Mouse (Mus musculus) limb, embryonic 15.5 days (tissue): Measurements from ENCODE around the gene Nynrin. TPM values are rescaled to one million over a fixed set of nuclear protein-coding genes. Genes with fewer than 3 reads are reported as not detected.
A peak's percentile ranks its signal among the peaks of the same experiment; 100 is the strongest.

Experiments used
- ATAC-seq: fragments of 200-750 bp; cut with Nextera tagmentation; 2 replicates; pipeline ENCODE4 v1.8.0; 2017; ENCODE audit warnings: low read depth, moderate TSS enrichment; ENCODE audit not compliant: insufficient number of reproducible peaks, low FRiP score, low TSS enrichment
- H3K27ac ChIP-seq: fragments of 300-500 bp; sonication (generic); 2 replicates; pipeline ENCODE4 v1.5.1; 2015; ENCODE audit warnings: moderate library complexity, mild to moderate bottlenecking, inconsistent platforms
- H3K27me3 ChIP-seq: fragments of 300-500 bp; sonication (generic); 2 replicates; pipeline ENCODE4 v1.6.1; 2015; ENCODE audit warnings: inconsistent platforms
- H3K36me3 ChIP-seq: fragments of 300-500 bp; sonication (generic); 2 replicates; pipeline ENCODE4 v1.6.1; 2015; ENCODE audit warnings: inconsistent platforms
- H3K4me1 ChIP-seq: fragments of 300-500 bp; sonication (generic); 2 replicates; pipeline ENCODE4 v1.6.1; 2015; ENCODE audit warnings: inconsistent platforms
- H3K4me2 ChIP-seq: fragments of 300-500 bp; sonication (generic); 2 replicates; pipeline ENCODE4 v1.6.1; 2015; ENCODE audit warnings: mild to moderate bottlenecking, inconsistent platforms
- H3K4me3 ChIP-seq: fragments of 300-500 bp; sonication (generic); 2 replicates; pipeline ENCODE4 v1.5.1; 2015; ENCODE audit warnings: mild to moderate bottlenecking, inconsistent platforms
- H3K9ac ChIP-seq: fragments of 300-500 bp; sonication (generic); 2 replicates; pipeline ENCODE4 v1.6.1; 2015; ENCODE audit warnings: inconsistent platforms
- H3K9me3 ChIP-seq: fragments of 300-500 bp; sonication (generic); 2 replicates; pipeline ENCODE4 v1.6.1; 2016; ENCODE audit warnings: inconsistent platforms
- WGBS: fragments of 180-500 bp; shearing (Covaris S2); methylation state at CpG from one replicate; pipeline ENCODE4 v1.1.7; 2015; 5-methylcytosine and 5-hydroxymethylcytosine counted together
- polyA plus RNA-seq: library from polyadenylated mRNA; unstranded; fragments of >200 nt; fragmentation: Nextera tagmentation; extraction: Ambion mirVana; gene quantifications from 2 replicates; pipeline ENCODE4 v1.2.1, GENCODE M21; 2015

Gene Nynrin
- 21.6 and 25.5 TPM in 2 replicates for polyA plus RNA-seq

DNA sequence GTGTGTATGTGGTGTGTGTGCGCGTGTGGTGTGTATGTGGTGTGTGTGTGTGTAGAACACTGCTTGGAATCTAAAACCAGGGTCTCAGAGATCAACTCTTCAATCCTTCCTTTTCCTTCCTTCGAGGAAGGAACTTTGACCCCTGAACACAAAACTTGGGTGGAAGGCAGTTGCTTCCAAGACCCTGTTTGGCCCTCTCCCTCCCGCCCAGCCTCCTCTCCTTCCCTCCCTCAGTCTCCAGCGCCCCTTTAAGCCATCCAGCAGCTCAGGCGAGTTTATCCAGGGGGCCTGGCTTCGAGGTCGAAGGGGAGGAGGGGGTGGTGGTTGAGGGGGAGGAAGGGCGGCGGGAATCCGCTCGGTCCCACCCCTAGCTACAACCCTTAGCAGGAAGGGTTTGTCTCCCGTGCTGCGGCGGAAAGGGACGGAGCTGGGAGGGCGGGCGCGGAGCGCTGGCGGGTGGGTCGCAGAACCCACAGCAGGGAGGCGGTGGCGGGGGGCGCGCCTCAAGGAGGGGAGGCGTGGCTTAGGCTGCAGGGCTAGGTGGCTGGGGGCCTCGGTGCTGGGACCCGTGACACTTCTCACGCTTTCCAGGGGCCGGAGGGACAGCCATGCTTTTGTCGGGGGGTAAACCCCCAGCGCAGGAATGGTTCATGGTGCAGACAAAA lies at the start of gene Nynrin:
Gene Nynrin (plus strand): TSS at position 390 of the 665 bp plus-strand sequence.
- H3K4me1 ChIP-seq = peaks cover 53% of the 10 kb centered on the region
- peak within 1 kb of the TSS; percentile 76 for H3K4me2 ChIP-seq
- WGBS = under 1% methylated on average over 32 of the region's 33 CpGs
- no peaks in the 10 kb centered on the region for H3K9me3 ChIP-seq
- peak within 1 kb of the TSS; percentile 73 for H3K9ac ChIP-seq
- peaks cover 5% of the 10 kb centered on the region; the same call in 1 of the 2 replicates for H3K36me3 ChIP-seq
- H3K4me3 ChIP-seq = peak within 1 kb of the TSS; percentile 74
- no peaks in the 10 kb centered on the region for H3K27me3 ChIP-seq
- peak within 1 kb of the TSS; percentile 97 for H3K27ac ChIP-seq
- peak; percentile 93 for ATAC-seq

DNA sequence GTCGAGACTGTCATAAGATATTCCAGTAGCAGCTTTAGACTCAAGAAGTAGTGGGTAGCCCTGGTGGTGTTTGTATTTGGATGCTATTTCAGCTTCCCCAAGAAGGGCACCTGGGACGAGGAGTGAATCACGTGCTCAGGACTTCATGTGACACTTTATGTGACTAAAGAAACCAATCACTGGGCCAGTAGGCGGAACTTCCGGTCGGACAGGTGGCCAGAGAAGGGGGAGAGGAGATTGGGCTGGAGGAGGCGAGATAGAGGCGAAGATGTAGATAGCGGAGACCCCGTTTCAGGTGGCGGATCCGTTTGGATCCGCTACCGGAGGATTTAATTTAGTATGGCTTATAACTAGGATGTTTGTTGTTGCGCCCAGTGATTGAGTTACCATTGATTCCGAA lies 38.9 kb upstream of the Nynrin start:
- Histone ChIP-seq H3K4me1 (peaks cover 5% of the 10 kb centered on the region; the same call in 1 of the 2 replicates), H3K36me3 (no peaks in the 10 kb centered on the region), H3K4me3 (peak overlapping the region; percentile 43), H3K27ac (no peak overlapping the region; the same call in 1 of the 2 replicates), H3K27me3 (no peaks in the 10 kb centered on the region), H3K9me3 (no peaks in the 10 kb centered on the region), H3K4me2 (peak overlapping the region; percentile 50), H3K9ac (peak overlapping the region; percentile 8; the same call in 1 of the 2 replicates)
- 15% methylated on average over 16 of the region's 16 CpGs for WGBS
- ATAC-seq = no peak

DNA sequence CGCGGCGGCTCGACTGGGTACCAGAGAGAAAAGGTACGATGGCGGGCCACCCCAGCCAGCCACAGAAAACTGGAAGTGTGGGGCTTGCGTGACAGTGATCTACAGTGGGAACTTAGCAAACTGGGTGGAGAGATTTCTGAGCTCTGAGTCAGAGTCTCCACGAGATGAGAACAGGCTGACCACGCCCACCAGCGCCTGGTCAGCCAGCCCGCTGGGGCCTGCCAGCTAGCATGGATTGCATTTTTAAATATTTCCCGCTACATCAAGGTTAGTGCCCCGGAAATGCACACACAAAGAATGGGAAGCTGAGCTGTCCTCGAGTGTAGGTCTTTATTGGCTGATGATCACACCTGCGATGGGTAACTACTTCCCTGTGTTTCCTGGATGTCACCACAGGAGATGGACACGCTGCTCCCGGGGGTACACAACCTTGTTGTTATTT lies 38.5 kb upstream of the Nynrin start:
- Histone ChIP-seq H3K36me3 (no peaks in the 10 kb centered on the region), H3K27ac (no peak overlapping the region; the same call in 1 of the 2 replicates), H3K9ac (peak overlapping the region; percentile 8; the same call in 1 of the 2 replicates), H3K27me3 (no peaks in the 10 kb centered on the region), H3K4me2 (peak overlapping the region; percentile 50), H3K4me1 (peaks cover 5% of the 10 kb centered on the region; the same call in 1 of the 2 replicates), H3K9me3 (no peaks in the 10 kb centered on the region), H3K4me3 (peak overlapping the region; percentile 43)
- 25% methylated on average over 17 of the region's 17 CpGs for WGBS
- ATAC-seq = no peak

DNA sequence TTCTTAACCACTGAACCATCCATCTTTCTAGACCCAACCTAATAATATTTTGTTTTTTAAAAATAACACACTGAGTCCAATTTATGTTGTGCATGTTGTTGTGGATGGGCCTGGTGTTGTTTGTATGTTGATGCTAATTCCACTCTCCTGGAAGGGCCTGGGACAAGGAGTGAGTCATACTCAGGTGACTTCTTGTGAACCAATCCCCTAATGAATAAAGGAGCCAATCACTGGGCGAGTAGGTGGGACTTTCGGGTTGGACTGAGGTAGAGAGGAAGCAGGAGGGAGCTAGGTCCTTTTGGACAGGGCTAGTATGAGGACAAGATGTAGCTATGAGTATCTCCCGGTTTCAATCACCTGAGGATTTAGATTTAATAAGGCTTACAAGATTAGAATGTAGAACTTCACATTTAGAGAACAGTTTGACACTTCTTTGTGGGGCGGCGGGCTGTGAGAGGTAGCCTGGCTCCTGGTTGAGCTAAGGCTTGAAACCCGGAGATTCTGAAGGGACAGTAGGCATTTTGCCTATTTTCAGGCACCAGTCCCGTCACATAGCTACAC lies 33.9 kb upstream of the Nynrin start:
- Histone ChIP-seq H3K4me3 (no peak overlapping the region), H3K27me3 (no peaks in the 10 kb centered on the region), H3K27ac (no peak overlapping the region), H3K4me1 (peaks cover 19% of the 10 kb centered on the region), H3K9me3 (no peaks in the 10 kb centered on the region), H3K4me2 (no peak overlapping the region), H3K9ac (no peak overlapping the region), H3K36me3 (no peaks in the 10 kb centered on the region)
- no peak for ATAC-seq
- 77% methylated on average over 7 of the region's 7 CpGs for WGBS

DNA sequence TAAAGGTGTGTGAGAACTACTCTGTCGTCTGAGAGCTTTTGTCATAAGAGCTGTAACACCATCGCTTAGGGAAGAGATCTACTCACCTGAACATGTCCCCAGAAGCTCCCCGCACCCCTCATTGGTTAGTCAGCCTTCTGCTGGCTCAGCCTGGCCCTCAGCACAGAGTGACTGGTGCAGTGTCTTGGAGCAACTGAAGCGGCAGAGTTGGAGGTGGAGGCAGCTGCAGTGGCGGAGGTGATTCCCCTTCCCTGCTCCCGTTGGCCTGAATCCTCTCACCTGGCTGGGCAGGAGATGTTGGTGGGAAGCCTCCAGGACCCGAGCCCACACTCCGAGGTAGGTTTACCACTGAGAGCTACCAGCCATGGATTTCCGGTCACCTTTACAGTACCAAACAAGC lies 33.2 kb upstream of the Nynrin start:
- Histone ChIP-seq H3K9me3 (no peaks in the 10 kb centered on the region), H3K36me3 (no peaks in the 10 kb centered on the region), H3K9ac (no peak overlapping the region), H3K27me3 (no peaks in the 10 kb centered on the region), H3K4me1 (peaks cover 14% of the 10 kb centered on the region), H3K4me3 (no peak overlapping the region), H3K4me2 (no peak overlapping the region), H3K27ac (no peak overlapping the region)
- ATAC-seq = no peak
- 81% methylated on average over 9 of the region's 9 CpGs for WGBS

DNA sequence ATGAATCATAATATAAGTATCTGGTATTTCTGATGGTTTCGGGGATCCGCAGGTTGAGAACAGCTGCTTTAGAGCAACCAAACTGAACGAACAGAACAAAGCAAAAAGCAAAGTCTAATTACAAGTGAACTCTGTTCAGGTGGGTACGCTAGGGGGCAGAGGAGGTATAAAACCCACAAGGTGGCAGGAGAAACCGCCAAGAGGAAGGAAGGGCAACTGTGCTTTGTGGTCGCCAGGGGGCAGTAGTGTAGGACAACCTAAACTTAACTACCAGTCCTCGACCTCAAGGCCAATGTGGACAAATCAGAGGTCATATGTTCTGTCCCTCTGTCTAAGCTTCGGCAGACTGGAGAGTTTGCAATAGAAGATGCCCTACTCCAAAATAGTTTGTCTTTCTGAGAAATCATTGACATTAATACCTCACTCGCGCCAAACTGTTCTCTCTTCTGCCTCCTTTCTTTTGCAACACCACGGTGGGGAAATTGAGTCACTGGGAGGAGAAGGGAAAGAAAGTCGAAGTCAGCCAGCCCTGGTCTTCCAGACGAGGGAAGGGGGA lies 31.3 kb upstream of the Nynrin start:
- 0 out of 2 replicates have a peak, but pooled peaks cover 6% of the 10 kb centered on the region for H3K36me3 ChIP-seq
- H3K4me3 ChIP-seq = peak overlapping the region; percentile 72
- peak overlapping the region; percentile 75 for H3K4me2 ChIP-seq
- 2% methylated on average over 13 of the region's 13 CpGs for WGBS
- H3K27me3 ChIP-seq = no peaks in the 10 kb centered on the region
- H3K9ac ChIP-seq = peak overlapping the region; percentile 63
- peak overlapping the region; percentile 99 for H3K27ac ChIP-seq
- no peak for ATAC-seq
- peaks cover 29% of the 10 kb centered on the region for H3K4me1 ChIP-seq
- no peaks in the 10 kb centered on the region for H3K9me3 ChIP-seq

DNA sequence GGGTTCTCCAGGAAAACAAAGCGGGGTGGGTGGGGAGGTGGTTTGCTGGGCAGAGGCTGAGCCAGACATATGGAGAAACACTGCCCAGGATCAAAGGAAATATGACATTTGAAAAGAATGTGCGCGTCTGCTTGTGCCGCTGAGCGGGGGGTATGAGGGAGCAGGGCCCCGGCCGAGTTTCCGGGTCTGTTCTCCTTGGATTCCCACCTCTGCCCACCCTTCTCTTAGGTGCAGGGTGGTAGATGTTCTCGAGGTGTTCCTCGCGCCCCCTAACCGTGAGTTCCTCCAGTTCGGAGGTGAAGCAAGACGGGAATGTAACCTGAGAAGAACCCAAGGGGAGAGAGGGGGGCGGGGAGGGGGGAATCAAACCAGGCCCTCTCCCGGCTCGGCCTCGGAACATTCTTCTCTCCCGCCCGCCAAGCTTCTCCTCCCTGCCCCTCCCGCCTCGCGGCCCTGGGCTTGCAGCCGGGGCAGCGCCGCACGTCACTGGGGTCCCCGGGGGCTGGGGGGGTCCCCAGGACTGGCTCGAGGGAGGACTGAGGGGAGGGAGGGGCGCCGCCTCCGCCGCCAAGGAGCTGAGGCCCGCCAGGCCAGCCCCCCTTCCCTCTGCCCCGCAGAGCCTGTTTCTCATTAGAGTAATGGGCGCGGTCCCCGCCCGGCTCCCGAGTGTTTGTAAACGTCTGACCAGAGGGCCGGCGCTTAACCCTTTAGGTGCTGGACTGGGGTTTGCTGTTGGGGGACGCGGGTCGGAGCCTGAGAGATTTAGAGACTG lies 30.6 kb upstream of the Nynrin start, which contains the start of gene Nfatc4:
Gene Nfatc4 (plus strand): TSS at position 154 of the 772 bp plus-strand sequence.
- H3K9me3 ChIP-seq = no peaks in the 10 kb centered on the region
- H3K4me1 ChIP-seq = peaks cover 35% of the 10 kb centered on the region
- no peaks in the 10 kb centered on the region for H3K27me3 ChIP-seq
- under 1% methylated on average over 42 of the region's 46 CpGs for WGBS
- H3K4me3 ChIP-seq = peak within 1 kb of the TSS; percentile 72
- ATAC-seq = peak; percentile 83
- peak within 1 kb of the TSS; percentile 99 for H3K27ac ChIP-seq
- H3K9ac ChIP-seq = peak within 1 kb of the TSS; percentile 63
- H3K36me3 ChIP-seq = peaks cover 11% of the 10 kb centered on the region
- H3K4me2 ChIP-seq = peak within 1 kb of the TSS; percentile 75

DNA sequence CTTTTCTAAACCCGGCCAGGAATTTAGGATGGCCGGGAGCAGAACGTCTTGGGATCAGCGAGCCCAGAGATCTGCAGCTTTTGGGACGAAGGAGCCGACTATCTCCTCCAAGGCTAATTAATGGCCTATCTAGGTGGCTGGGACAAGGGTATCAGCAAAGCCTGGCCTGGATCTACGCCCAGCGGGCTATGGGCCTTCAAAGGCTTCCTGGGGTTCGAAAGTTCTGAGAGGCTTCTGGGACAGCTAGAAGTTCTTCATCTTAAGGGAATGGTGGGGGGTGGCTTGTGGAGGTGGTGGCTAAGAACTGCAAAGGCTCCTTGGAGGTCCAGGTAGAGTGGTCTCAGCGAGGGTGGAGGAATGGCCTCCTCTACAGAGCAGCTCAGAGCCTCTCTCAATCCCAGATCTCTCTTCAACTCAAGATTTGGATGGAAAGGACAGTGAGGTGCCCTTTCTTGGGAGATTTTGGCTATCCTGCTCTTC lies 29.8 kb upstream of the Nynrin start:
- H3K4me2 ChIP-seq = peak overlapping the region; percentile 75
- peak overlapping the region; percentile 72 for H3K4me3 ChIP-seq
- H3K27ac ChIP-seq = peak overlapping the region; percentile 99
- peaks cover 20% of the 10 kb centered on the region for H3K36me3 ChIP-seq
- no peaks in the 10 kb centered on the region for H3K27me3 ChIP-seq
- no peaks in the 10 kb centered on the region for H3K9me3 ChIP-seq
- WGBS = 2% methylated on average over 10 of the region's 10 CpGs
- peak overlapping the region; percentile 63 for H3K9ac ChIP-seq
- H3K4me1 ChIP-seq = peaks cover 43% of the 10 kb centered on the region
- ATAC-seq = no peak

DNA sequence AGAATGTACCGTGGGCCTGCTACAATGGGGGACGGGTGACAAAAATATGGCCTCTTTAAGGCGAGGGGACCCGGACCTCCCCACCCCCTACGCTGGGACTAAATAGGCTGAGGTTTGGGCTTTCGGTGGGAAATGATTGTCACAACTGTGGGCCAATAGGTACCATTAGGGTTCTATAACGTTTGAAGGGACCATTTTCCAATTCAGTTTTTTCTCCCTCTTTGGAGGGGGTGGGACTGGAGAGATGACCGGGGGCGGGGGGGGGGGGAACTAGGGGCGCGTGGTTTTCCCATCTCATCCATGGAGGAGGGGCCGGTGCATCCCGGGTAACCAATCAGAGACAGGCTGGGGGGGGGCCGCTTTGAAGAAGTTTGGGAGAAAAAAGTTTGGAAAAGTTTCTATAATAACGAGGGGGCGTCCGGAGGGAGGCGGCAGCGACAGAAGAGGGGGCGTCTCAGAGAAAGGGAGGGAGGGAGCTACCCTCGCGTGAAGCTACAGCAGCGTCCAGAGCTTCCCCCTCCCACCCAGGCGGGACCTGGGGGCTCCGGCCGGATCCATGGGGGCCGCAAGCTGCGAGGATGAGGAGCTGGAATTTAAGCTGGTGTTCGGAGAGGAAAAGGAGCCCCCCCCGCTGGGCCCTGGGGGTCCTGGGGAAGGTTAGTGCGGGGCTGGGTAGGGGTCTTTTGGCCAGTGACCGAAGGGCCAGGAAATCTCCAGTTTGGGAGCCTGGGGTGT lies 29.2 kb upstream of the Nynrin start:
- H3K4me1 ChIP-seq = peaks cover 44% of the 10 kb centered on the region
- peak; percentile 62 for ATAC-seq
- no peaks in the 10 kb centered on the region for H3K9me3 ChIP-seq
- H3K27me3 ChIP-seq = no peaks in the 10 kb centered on the region
- peak overlapping the region; percentile 72 for H3K4me3 ChIP-seq
- H3K27ac ChIP-seq = peak overlapping the region; percentile 99
- H3K36me3 ChIP-seq = peaks cover 26% of the 10 kb centered on the region
- peak overlapping the region; percentile 75 for H3K4me2 ChIP-seq
- under 1% methylated on average over 32 of the region's 32 CpGs for WGBS
- peak overlapping the region; percentile 82 for H3K9ac ChIP-seq

DNA sequence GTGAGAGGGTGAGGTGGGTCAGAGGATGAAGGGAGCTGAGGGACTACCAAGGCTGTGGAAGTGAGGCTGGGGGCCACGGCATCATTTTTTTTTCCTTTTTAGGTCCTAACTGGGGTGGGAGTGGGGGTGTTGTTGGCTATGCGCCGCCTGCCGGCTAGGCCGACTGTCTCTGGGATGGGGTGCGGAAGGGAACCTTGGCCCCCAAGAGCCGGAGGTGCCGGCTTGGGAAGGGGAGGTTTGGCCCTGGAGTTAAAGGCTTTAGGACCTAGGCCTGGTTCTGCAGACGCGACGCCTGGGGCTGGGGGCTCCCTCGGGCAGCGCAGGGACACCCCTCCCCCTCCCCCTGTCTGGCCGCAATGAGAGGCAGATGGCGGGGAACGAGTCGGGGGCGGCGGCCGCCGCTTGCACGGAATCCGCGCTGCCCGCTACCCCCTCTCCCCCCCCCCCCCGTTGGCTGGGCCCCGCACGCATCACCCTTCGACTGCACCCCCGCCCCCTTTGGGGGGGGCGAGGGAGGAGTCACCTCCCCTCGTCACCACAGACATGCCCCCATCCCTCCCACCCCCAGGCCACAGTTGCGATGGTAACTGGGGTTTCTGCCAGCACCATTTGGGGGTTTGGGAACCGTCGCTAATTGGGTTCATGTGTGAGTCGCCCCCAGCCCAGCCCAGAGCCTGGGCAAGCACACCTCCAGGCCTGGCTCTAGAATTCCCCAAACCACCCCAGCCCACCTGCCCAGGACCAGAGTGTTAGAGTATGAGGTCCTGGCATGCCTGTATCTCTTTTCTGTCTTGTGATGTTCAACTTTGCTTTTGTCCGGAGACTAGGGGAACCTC lies 28.4 kb upstream of the Nynrin start:
- Histone ChIP-seq H3K27ac (peak overlapping the region; percentile 99), H3K4me3 (peak overlapping the region; percentile 72), H3K9me3 (no peaks in the 10 kb centered on the region), H3K36me3 (peaks cover 34% of the 10 kb centered on the region), H3K9ac (peak overlapping the region; percentile 82), H3K4me2 (peak overlapping the region; percentile 75), H3K27me3 (no peaks in the 10 kb centered on the region), H3K4me1 (peaks cover 49% of the 10 kb centered on the region)
- peak; percentile 12; the same call in 1 of the 2 replicates for ATAC-seq
- under 1% methylated on average over 20 of the region's 37 CpGs for WGBS
